Mouse (Mus musculus) midbrain, embryonic 10.5 days (tissue): ENCODE measurements at regions not wholly inside any gene's neighbourhood (a gene's known extent, or its start where the extent isn't known, plus 50 kb on each side); places are given as distances from the start of the nearest gene placed in this dataset.

ENCODE experiments used
- DNase-seq: peaks from one replicate; pipeline ENCODE4 v3.0.0-alpha.2; 2017; ENCODE audit warnings: low spot score
- H3K27ac ChIP-seq: fragments of 300-500 bp; sonication (generic); replicated peaks from 2 replicates; pipeline ENCODE4 v1.5.1; 2016; ENCODE audit warnings: mild to moderate bottlenecking
- H3K27me3 ChIP-seq: fragments of 300-500 bp; sonication (generic); 2 replicates; pipeline ENCODE4 v1.6.1; 2016; ENCODE audit warnings: low read depth, mild to moderate bottlenecking; ENCODE audit not compliant: poor library complexity, severe bottlenecking
- H3K36me3 ChIP-seq: fragments of 300-500 bp; sonication (generic); 2 replicates; pipeline ENCODE4 v1.6.1; 2016; ENCODE audit warnings: mild to moderate bottlenecking, moderate library complexity
- H3K4me1 ChIP-seq: fragments of 300-500 bp; sonication (generic); 2 replicates; pipeline ENCODE4 v1.6.1; 2016
- H3K4me3 ChIP-seq: fragments of 300-500 bp; sonication (generic); 2 replicates; pipeline ENCODE4 v1.5.1; 2016; ENCODE audit warnings: mild to moderate bottlenecking, moderate library complexity
- H3K9me3 ChIP-seq: fragments of 300-500 bp; sonication (generic); replicated peaks from 2 replicates; pipeline ENCODE4 v1.6.1; 2016; ENCODE audit warnings: mild to moderate bottlenecking
- WGBS: fragments of 180-500 bp; shearing (Covaris S2); methylation state at CpG from one replicate; pipeline ENCODE4 v1.1.7; 2016; 5-methylcytosine and 5-hydroxymethylcytosine counted together

DNA sequence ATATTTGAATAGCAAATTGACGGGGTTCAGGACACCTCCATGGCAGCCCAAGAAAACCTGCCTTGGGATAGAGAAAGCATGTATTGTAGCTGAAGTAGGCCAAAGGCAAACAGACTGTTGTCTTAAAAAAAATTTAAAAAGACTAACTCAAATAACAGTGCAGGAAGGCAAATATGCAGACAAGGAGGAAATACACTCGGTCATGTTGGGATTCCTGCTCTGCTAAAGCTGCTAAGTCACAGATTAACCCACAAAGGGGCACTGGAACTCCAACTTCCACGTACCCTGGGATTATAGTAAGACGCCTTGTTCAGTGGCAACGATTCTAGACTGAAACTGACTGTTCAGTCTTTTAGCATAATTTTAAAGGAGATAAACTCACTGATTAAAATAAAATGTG is 258.9 kb upstream of the Cwc22 start:
- no peak for DNase-seq
- H3K36me3 ChIP-seq = no peaks in the 10 kb centered on the region
- 81% methylated on average over 5 of the region's 5 CpGs for WGBS
- H3K4me3 ChIP-seq = no peak overlapping the region
- H3K27ac ChIP-seq = no peak overlapping the region
- no peaks in the 10 kb centered on the region for H3K9me3 ChIP-seq
- no peaks in the 10 kb centered on the region for H3K4me1 ChIP-seq
- no peaks in the 10 kb centered on the region for H3K27me3 ChIP-seq

DNA sequence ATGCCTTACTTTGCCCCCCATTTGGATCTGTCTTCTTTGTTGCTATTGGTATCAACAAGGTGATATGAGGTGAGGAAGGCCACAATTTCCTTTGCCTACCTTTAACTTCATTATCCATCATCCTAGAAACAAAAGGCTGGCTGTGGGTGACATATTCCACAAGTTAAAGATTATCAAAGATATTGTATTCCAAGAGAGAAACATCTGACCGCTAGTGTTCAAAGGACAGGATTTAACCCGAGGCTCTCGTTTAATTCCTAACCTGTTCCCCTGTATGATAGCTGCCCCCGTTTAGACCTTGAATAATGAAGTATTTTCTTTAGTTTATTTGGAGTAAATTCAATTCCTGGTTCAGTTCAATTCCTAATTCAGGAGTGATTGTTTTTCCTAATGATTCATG is 249.8 kb upstream of the Cwc22 start:
- H3K9me3 ChIP-seq = no peaks in the 10 kb centered on the region
- no peaks in the 10 kb centered on the region for H3K4me1 ChIP-seq
- WGBS = 91% methylated on average over 4 of the region's 4 CpGs
- no peak overlapping the region for H3K4me3 ChIP-seq
- no peak overlapping the region for H3K27ac ChIP-seq
- no peaks in the 10 kb centered on the region for H3K27me3 ChIP-seq
- DNase-seq = no peak
- H3K36me3 ChIP-seq = no peaks in the 10 kb centered on the region

DNA sequence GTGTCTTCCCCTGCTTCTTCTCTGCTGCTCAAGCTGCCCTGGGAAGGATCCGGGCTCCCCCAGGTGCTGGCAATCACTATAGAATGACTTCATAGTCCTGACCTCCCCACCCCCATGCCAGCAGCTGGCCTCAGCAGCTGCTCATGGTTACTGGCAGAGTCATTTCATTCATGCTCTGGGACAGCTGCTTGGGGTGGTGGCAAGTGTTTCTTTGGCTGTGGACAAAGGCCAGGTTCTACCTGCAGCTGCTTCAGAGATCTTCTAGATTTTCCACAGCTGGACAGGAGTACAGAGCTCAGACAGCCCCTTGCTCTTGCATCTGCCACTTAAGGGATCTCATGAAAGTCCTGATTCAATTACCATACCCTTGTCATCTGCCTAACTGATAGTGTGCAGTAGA is 243.4 kb upstream of the Cwc22 start:
- H3K4me1 ChIP-seq = peaks cover 5% of the 10 kb centered on the region
- 0 out of 2 replicates have a peak overlapping the region, but pooled peaks have one; percentile 13 for H3K27ac ChIP-seq
- WGBS = 12% methylated on average over 1 of the region's 1 CpGs
- peak; percentile 28 for DNase-seq
- H3K4me3 ChIP-seq = no peak overlapping the region
- H3K27me3 ChIP-seq = no peaks in the 10 kb centered on the region
- H3K36me3 ChIP-seq = no peaks in the 10 kb centered on the region
- no peaks in the 10 kb centered on the region for H3K9me3 ChIP-seq

DNA sequence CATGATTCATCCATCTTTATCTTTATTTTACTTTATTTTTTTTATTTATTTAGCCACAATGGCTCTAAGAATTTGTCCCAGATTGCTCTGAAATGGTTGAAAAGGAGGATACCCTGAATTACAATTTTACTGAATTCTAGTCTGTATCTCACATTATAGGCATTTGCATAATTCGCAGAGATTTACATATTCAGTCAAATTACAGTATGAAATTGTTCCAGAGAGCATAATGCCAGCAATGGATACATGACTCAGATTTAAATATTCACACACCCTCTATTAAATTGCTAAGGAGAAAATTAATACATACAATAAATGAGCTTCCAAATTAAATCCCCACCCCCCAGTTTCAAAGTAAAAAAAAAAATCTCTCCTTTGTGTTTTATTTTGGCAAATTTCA is 238.8 kb upstream of the Cwc22 start:
- DNase-seq = no peak
- no peak overlapping the region for H3K4me3 ChIP-seq
- no peak overlapping the region for H3K27ac ChIP-seq
- 71% methylated on average over 1 of the region's 1 CpGs for WGBS
- H3K36me3 ChIP-seq = no peaks in the 10 kb centered on the region
- no peaks in the 10 kb centered on the region for H3K27me3 ChIP-seq
- H3K9me3 ChIP-seq = no peaks in the 10 kb centered on the region
- peaks cover 5% of the 10 kb centered on the region for H3K4me1 ChIP-seq

DNA sequence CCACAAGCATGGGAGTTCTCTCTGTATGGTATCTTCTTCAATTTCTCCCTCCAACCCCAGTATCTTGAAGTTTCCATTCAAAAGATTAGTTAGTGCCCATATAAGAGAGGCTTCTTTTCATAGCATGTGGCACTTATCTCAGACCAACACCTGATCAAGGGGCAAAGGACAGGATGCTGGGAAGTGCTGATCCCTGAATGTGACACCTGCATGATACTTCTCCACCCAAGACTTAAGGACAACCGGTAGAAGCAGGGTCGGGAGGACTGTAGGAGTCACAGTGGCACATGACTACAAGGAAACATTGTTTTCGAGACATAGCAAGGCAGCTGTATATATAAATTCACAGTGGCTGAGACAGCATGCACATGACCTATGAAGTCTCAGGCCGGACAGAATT is 227.6 kb upstream of the Cwc22 start:
- Histone ChIP-seq H3K4me3 (no peak overlapping the region), H3K9me3 (no peaks in the 10 kb centered on the region), H3K27me3 (no peaks in the 10 kb centered on the region), H3K36me3 (no peaks in the 10 kb centered on the region), H3K4me1 (no peaks in the 10 kb centered on the region), H3K27ac (no peak overlapping the region)
- DNase-seq = no peak
- 82% methylated on average over 4 of the region's 4 CpGs for WGBS

DNA sequence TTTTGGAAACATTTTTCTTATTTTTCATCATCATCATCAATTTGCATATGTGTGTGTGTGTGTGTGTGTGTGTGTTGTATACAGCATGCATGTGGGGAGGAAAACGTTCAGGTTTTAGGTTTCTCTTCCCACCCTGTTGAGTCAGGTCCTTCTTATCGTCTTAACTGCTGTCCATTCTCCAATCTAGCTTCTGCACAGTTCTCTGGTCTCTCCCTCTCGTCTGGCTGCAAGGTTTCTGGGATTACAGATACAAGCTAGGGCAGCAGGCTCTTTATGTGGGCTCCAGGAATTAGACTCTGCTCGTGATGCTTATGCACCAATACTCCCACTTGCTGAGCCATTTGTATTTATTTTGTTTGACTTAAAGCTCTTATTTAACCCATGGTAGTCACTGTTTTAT is 226.6 kb upstream of the Cwc22 start:
- H3K36me3 ChIP-seq = no peaks in the 10 kb centered on the region
- no peaks in the 10 kb centered on the region for H3K27me3 ChIP-seq
- H3K9me3 ChIP-seq = no peaks in the 10 kb centered on the region
- 65% methylated on average over 4 of the region's 4 CpGs for WGBS
- H3K4me3 ChIP-seq = no peak overlapping the region
- no peaks in the 10 kb centered on the region for H3K4me1 ChIP-seq
- DNase-seq = no peak
- no peak overlapping the region for H3K27ac ChIP-seq

DNA sequence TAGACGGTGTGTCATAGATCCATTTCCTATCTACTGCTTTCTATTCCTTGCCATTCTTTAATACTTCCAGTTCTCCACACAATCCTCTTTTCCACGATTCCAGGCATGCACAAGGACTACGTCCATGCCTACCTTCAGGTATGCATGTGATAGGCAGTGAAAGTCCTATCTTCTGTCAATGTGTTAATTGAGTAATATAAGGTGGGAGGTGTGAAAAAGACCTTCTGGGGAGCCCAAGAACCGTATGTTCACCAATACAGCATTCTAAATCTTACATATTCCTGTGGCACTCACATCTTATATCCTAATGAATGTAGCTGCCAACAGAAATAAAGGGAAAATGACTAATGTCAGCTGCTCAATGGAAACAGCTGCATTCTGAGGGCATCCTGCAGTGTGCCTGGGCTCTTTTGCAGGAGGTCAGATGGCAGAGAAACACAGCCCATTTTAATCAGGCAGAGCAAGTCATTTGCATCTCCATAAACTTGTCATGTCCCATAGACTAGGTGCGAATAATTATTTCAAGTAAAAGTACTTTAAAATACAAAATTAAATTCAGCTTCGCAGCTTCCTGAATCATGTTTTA is 224.1 kb upstream of the Cwc22 start:
- Histone ChIP-seq H3K36me3 (no peaks in the 10 kb centered on the region), H3K27ac (no peak overlapping the region), H3K27me3 (no peaks in the 10 kb centered on the region), H3K4me1 (no peaks in the 10 kb centered on the region), H3K9me3 (no peaks in the 10 kb centered on the region), H3K4me3 (no peak overlapping the region)
- WGBS = 87% methylated on average over 6 of the region's 6 CpGs
- DNase-seq = no peak

DNA sequence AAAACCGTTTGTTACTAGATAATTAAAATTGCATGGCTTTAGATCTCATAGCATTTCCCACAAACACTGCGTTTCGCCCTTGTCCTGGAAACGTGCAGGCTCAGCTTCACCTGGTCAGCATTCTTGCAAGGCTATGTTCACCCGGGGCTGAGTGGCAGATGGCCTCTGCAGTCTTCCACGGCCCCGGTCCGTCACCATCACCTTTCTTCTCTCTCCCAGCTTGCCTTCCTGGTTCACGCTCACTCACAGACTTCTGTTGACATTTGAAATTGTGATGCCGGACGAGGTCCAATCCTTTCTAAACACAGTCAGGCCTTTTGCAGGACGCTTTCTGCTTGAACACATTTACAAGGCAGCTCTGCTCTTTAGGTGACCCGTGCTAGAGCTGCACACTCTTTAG is 219.3 kb upstream of the Cwc22 start:
- Histone ChIP-seq H3K9me3 (no peaks in the 10 kb centered on the region), H3K27ac (no peak overlapping the region), H3K4me3 (no peak overlapping the region), H3K27me3 (no peaks in the 10 kb centered on the region), H3K4me1 (peaks cover 1% of the 10 kb centered on the region; the same call in 1 of the 2 replicates), H3K36me3 (no peaks in the 10 kb centered on the region)
- 86% methylated on average over 13 of the region's 13 CpGs for WGBS
- no peak for DNase-seq

DNA sequence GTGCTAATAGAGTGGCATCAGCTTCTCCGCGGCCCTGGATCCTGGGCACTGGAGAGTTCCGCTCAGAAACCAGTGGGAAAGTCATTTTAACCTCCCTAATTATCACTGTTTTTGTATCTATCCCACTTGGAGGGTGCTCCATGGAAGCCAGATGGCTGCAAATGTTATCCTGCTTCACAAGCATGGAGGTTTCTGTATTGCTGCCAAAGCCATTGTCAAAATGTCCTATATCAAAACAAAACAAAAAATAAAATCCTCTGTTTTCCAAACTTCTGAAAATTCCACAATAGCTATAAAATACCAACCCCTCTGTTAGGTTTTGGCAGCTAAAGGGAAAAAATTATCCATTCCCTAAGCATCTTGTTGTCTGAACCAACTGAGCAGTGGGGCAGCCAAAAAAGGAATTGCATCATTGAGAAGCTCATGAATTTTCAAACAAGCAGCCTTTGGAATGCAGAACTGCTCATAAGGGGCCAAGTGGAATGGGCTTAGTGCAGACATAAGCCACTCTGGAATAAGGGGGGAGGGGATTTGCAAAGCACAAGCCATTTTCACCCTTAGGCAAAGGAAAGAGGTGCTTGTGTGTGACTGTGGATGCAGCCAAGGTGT is 213.8 kb upstream of the Cwc22 start:
- 82% methylated on average over 3 of the region's 3 CpGs for WGBS
- H3K27me3 ChIP-seq = no peaks in the 10 kb centered on the region
- no peaks in the 10 kb centered on the region for H3K36me3 ChIP-seq
- no peak overlapping the region for H3K4me3 ChIP-seq
- peak; percentile 17 for DNase-seq
- no peaks in the 10 kb centered on the region for H3K9me3 ChIP-seq
- H3K4me1 ChIP-seq = peaks cover 10% of the 10 kb centered on the region
- H3K27ac ChIP-seq = peak overlapping the region; percentile 55; the same call in 1 of the 2 replicates

DNA sequence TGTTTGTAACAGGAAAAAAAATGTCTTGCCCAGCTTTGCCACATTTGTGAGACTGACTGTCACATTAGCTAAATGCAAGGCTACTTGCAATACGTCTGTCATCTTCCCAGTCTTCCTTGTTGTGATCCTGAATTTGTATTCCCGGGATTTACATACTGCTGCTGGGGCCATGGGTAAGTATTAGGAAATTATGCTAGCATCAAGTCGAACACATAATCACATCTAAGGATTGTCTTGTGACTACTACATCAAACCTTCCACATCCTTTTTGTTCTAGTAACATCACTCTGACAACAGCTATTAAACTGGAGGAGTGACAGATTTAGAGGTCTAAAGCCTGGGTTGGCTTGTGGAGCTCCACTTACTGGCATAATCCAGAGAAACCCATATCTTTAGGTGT is 164.2 kb upstream of the Cwc22 start:
- no peak for DNase-seq

DNA sequence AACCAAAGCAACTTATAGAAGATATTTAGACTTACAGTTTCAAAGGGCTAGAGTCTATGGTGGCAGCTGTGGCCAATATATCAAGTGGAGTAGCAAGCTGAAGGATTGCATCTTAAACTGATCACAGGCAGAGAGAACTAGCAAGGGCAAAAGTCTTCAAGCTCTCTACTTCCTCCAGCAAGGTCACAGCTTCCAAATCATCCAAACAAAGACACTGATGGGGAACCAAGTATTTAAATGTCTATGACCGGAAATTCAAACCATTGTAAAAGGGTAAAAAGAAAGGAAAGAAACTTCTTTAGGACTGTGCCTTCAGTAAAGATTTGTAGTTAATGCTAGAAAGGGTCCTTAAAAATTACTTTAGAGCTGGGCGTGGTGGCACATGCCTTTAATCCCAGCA is 149.4 kb upstream of the Cwc22 start:
- H3K4me1 ChIP-seq = peaks cover 5% of the 10 kb centered on the region
- no peaks in the 10 kb centered on the region for H3K36me3 ChIP-seq
- H3K4me3 ChIP-seq = no peak overlapping the region
- no peaks in the 10 kb centered on the region for H3K27me3 ChIP-seq
- no peak overlapping the region for H3K27ac ChIP-seq
- H3K9me3 ChIP-seq = no peaks in the 10 kb centered on the region
- DNase-seq = no peak
- WGBS = 88% methylated on average over 2 of the region's 2 CpGs

More for the DNA sequence above, 164.2 kb upstream of the Cwc22 start:
- Histone ChIP-seq H3K4me1 (no peaks in the 10 kb centered on the region), H3K4me3 (no peak overlapping the region), H3K36me3 (no peaks in the 10 kb centered on the region), H3K9me3 (no peaks in the 10 kb centered on the region), H3K27me3 (no peaks in the 10 kb centered on the region), H3K27ac (no peak overlapping the region)
- 86% methylated on average over 3 of the region's 3 CpGs for WGBS

DNA sequence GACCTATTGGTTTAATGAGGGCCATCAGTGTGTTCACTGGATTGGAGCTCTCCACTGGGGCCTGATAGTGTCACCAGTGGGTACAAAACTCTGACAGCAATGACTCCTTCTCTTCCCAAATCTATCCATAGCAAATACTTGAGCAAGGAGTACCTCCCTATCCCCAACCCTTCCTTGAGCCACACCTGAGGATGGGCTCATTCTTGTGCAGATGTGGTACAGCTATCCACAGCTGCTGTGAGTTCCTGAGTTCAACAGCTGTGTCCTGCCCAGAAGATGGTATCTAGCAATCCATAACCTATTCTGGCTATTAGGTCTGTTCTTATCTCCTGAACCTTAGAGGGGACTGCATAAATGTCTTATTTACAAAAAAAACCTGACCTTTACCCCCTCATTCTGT is 148.7 kb upstream of the Cwc22 start:
- no peak for DNase-seq
- peaks cover 5% of the 10 kb centered on the region for H3K4me1 ChIP-seq
- no peaks in the 10 kb centered on the region for H3K36me3 ChIP-seq
- H3K27ac ChIP-seq = no peak overlapping the region
- H3K27me3 ChIP-seq = no peaks in the 10 kb centered on the region
- no peaks in the 10 kb centered on the region for H3K9me3 ChIP-seq
- H3K4me3 ChIP-seq = no peak overlapping the region

DNA sequence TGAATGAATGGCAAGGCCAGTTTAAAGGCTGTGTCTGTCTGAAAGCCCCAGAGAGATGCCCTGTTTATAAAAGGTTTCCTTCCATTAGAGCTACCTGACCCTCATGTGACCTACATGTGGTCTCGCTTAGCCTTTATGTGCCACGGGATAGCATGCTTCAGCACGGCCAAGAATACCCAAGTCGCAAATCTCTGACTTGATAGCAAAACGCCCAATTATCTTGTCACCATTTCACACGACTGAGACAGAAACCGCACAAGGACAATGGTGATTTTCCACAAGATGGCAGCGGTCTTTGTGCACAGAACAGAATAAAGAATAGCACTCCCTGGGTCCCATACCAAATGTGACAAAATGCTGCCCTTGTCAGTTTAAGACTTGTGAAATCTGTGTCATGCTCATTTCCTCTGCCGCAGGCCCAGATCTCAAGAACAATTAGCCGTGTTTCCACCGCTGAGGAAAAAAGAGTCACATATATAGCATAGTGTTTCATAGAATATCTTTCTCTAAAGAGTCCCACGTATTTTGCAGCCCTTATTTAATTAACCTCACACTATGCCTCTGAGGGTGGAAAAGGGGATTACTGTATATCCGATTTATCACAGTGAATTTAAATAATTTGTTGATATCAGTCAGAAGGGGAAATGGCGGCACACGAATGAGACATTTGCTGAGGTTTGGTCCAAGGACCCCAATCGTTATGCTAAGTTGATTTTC is 118.3 kb upstream of the Cwc22 start:
- DNase-seq = peak; percentile 40
- Histone ChIP-seq H3K27ac (0 out of 2 replicates have a peak overlapping the region, but pooled peaks have one; percentile 13), H3K4me3 (no peak overlapping the region), H3K36me3 (no peaks in the 10 kb centered on the region), H3K4me1 (peaks cover 7% of the 10 kb centered on the region), H3K27me3 (peaks cover 21% of the 10 kb centered on the region; the same call in 1 of the 2 replicates), H3K9me3 (no peaks in the 10 kb centered on the region)
- 58% methylated on average over 16 of the region's 16 CpGs for WGBS
